Mouse (Mus musculus) hindbrain, embryonic 15.5 days (tissue): ENCODE data around the gene Kyat3. TPM values are rescaled to one million over a fixed set of nuclear protein-coding genes. Genes with fewer than 3 reads are reported as not detected.

Source experiments
- ATAC-seq: fragments of 200-750 bp; cut with Nextera tagmentation; 2 replicates; pipeline ENCODE4 v1.8.0; 2017; ENCODE audit warnings: low read depth, moderate number of reproducible peaks, moderate TSS enrichment; ENCODE audit not compliant: low FRiP score
- H3K27ac ChIP-seq: fragments of 300-500 bp; sonication (generic); replicated peaks from 2 replicates; pipeline ENCODE4 v1.5.1; 2015; ENCODE audit warnings: mild to moderate bottlenecking, inconsistent platforms
- H3K27me3 ChIP-seq: fragments of 300-500 bp; sonication (generic); 2 replicates; pipeline ENCODE4 v1.6.1; 2015; ENCODE audit warnings: control low read depth, inconsistent platforms
- H3K36me3 ChIP-seq: fragments of 300-500 bp; sonication (generic); 2 replicates; pipeline ENCODE4 v1.6.1; 2015; ENCODE audit warnings: control low read depth, inconsistent platforms
- H3K4me1 ChIP-seq: fragments of 300-500 bp; sonication (generic); replicated peaks from 2 replicates; pipeline ENCODE4 v1.6.1; 2015; ENCODE audit warnings: control low read depth, inconsistent platforms
- H3K4me2 ChIP-seq: fragments of 300-500 bp; sonication (generic); 2 replicates; pipeline ENCODE4 v1.6.1; 2015; ENCODE audit warnings: moderate library complexity, mild to moderate bottlenecking, inconsistent platforms
- H3K4me3 ChIP-seq: fragments of 300-500 bp; sonication (generic); 2 replicates; pipeline ENCODE4 v1.5.1; 2015; ENCODE audit warnings: mild to moderate bottlenecking, inconsistent platforms
- H3K9ac ChIP-seq: fragments of 300-500 bp; sonication (generic); 2 replicates; pipeline ENCODE4 v1.6.1; 2015; ENCODE audit warnings: inconsistent platforms
- H3K9me3 ChIP-seq: fragments of 300-500 bp; sonication (generic); 2 replicates; pipeline ENCODE4 v1.6.1; 2016; ENCODE audit warnings: control low read depth, inconsistent platforms
- WGBS: fragments of 180-500 bp; shearing (Covaris S2); methylation state at CpG from one replicate; pipeline ENCODE4 v1.1.7; 2015; 5-methylcytosine and 5-hydroxymethylcytosine counted together
- polyA plus RNA-seq: library from polyadenylated mRNA; unstranded; fragments of >200 nt; fragmentation: Nextera tagmentation; extraction: Ambion mirVana; gene quantifications from 2 replicates; pipeline ENCODE4 v1.2.1, GENCODE M21; 2015

Kyat3 gene
- polyA plus RNA-seq, 1 experiment from 2014 or later = 5.4 TPM

- Histone ChIP-seq H3K27me3 (no peaks in the 10 kb centered on the region), H3K9ac (no peak overlapping the region), H3K4me3 (no peak overlapping the region), H3K9me3 (no peaks in the 10 kb centered on the region), H3K27ac (no peak overlapping the region), H3K4me1 (no peaks in the 10 kb centered on the region), H3K4me2 (no peak overlapping the region), H3K36me3 (peaks cover 50% of the 10 kb centered on the region)
- ATAC-seq = no peak
- 98% methylated on average over 3 of the region's 3 CpGs for WGBS
Measured at GRCm38 (mm10) chr3:142795587-142795986, 94.7 kb downstream of the Kyat3 start.

Other genes with a start within 250 kb of the Kyat3 start
- 0.18 and 0.28 TPM in 2 replicates for gene Gbp5, start 207.1 kb upstream of the Kyat3 start, polyA plus RNA-seq
- 2.2 and 2.7 TPM in 2 replicates for gene Gbp7, start 170.7 kb upstream of the Kyat3 start, polyA plus RNA-seq
- 1.4 and 1.9 TPM in 2 replicates for gene Gbp3, start 141.0 kb upstream of the Kyat3 start, polyA plus RNA-seq
- gene Gbp2b, start 106.2 kb upstream of the Kyat3 start, polyA plus RNA-seq = not detected in 2 replicates
- gene Gbp2, start 80.4 kb upstream of the Kyat3 start, polyA plus RNA-seq = 0.64 and 1.8 TPM in 2 replicates
- 71.2 and 72.9 TPM in 2 replicates for gene Gtf2b, start 64.0 kb downstream of the Kyat3 start, polyA plus RNA-seq
- gene Pkn2, start 181.0 kb downstream of the Kyat3 start, polyA plus RNA-seq = 20.4 and 22.8 TPM in 2 replicates